Mouse (Mus musculus) forebrain, postnatal 0 days (tissue): ENCODE results near the gene Sult5a1. TPM values are rescaled to one million over a fixed set of nuclear protein-coding genes. Genes with fewer than 3 reads are reported as not detected.
A peak's percentile ranks its signal among the peaks of the same experiment; 100 is the strongest.

ENCODE experiments used
- ATAC-seq: fragments of 200-750 bp; cut with Nextera tagmentation; 2 replicates; pipeline ENCODE4 v1.8.0; 2017; ENCODE audit warnings: mild to moderate bottlenecking, moderate library complexity
- DNase-seq: peaks from one replicate; pipeline ENCODE4 v3.0.0-alpha.2; 2015
- H3K27ac ChIP-seq: fragments of 300-500 bp; sonication (generic); 2 replicates; pipeline ENCODE4 v1.5.1; 2014; ENCODE audit warnings: low read depth, mild to moderate bottlenecking, antibody characterized with exemption, low read length, moderate library complexity, mixed read lengths
- H3K27me3 ChIP-seq: fragments of 300-500 bp; sonication (generic); 2 replicates; pipeline ENCODE4 v1.6.1; 2014; ENCODE audit warnings: mild to moderate bottlenecking, low read length, mixed read lengths; ENCODE audit not compliant: insufficient read depth
- H3K36me3 ChIP-seq: fragments of 300-500 bp; sonication (generic); 2 replicates; pipeline ENCODE4 v1.6.1; 2014; ENCODE audit warnings: mild to moderate bottlenecking, moderate library complexity; ENCODE audit not compliant: insufficient read depth
- H3K4me1 ChIP-seq: fragments of 300-500 bp; sonication (generic); 2 replicates; pipeline ENCODE4 v1.6.1; 2014; ENCODE audit warnings: antibody characterized with exemption; ENCODE audit not compliant: insufficient read depth
- H3K4me2 ChIP-seq: fragments of 300-500 bp; sonication (generic); 2 replicates; pipeline ENCODE4 v1.6.1; 2014; ENCODE audit warnings: low read depth, mild to moderate bottlenecking, moderate library complexity
- H3K4me3 ChIP-seq: fragments of 300-500 bp; sonication (generic); 2 replicates; pipeline ENCODE4 v1.5.1; 2014; ENCODE audit warnings: low read depth, low read length, mixed read lengths
- H3K9ac ChIP-seq: fragments of 300-500 bp; sonication (generic); 2 replicates; pipeline ENCODE4 v1.6.1; 2014; ENCODE audit warnings: mild to moderate bottlenecking
- H3K9me3 ChIP-seq: fragments of 300-500 bp; sonication (generic); 2 replicates; pipeline ENCODE4 v1.6.1; 2016; ENCODE audit warnings: low read length
- CTCF ChIP-seq: sonication (generic); IDR thresholded peaks from 2 replicates; pipeline ENCODE4 v1.5.1; 2016; ENCODE audit warnings: antibody characterized with exemption, control low read depth, low read depth
- WGBS: fragments of 180-500 bp; shearing (Covaris S2); extraction: QIAGEN DNeasy Blood & Tissue Kit; methylation state at CpG from one replicate; pipeline ENCODE4 v1.1.7; 2014; 5-methylcytosine and 5-hydroxymethylcytosine counted together
- polyA plus RNA-seq: library from polyadenylated mRNA; unstranded; fragments of >200 nt; fragmentation: Nextera tagmentation; extraction: Ambion mirVana; gene quantifications from 2 replicates; pipeline ENCODE4 v1.2.1, GENCODE M21; 2015
- total RNA-seq: library from RNA; depleted of rRNA; stranded (reverse); fragments of >200 nt; gene quantifications from 2 replicates; pipeline ENCODE4 v1.2.3, GENCODE M21; 2014

Gene Sult5a1
- total and polyA plus RNA-seq, 2 experiments from 2014 or later = 0.71 to 0.96 TPM

DNA sequence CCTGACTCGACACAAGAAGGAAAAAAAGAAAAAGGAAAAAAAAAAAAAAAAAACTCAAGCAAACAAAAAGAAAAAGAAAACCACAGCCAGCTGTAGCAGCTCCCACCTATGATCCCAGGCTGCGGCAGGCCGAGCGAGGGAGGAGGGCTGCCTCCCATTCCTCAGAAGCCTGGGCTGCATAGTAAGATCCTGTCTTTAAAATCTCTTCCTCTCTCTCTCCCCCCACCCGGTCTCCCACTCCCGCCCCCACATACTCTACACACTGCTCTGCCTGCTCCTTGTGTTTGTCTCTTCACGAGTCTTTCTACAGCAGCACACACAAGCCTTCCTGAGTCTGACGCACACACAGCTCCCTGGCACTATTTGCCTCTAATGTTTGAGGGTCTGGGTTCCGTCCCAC, 36.1 kb downstream of the Sult5a1 start:
- Histone ChIP-seq H3K9ac (no peak overlapping the region), H3K27ac (no peak overlapping the region)
- ATAC-seq = no peak

DNA sequence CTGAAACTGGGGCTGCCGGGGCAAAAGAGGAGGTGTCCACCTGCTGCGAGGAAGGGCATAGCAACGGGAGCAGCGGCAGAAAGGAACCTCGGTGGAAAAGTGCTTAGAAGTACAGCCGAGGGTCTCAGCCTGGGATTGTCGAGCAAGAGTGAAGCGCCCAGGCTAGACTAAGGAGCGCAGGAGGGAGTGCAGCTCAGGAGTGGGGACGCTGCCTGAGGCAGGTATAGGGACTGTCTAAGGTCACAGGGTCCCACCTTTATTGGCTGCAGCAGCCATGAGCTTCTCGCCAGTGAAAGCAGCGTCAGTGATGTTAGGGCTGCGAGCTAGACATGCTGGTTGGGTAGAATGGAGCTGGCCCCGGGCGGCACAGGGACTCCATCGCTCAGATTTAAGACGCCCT, 40.4 kb downstream of the Sult5a1 start:
- peak; percentile 14; the same call in 1 of the 2 replicates for ATAC-seq

More for the DNA sequence above, 36.1 kb downstream of the Sult5a1 start:
- TF ChIP-seq CTCF = no peak
- Histone ChIP-seq H3K4me3 (no peak overlapping the region), H3K9me3 (no peaks in the 10 kb centered on the region), H3K36me3 (no peaks in the 10 kb centered on the region), H3K4me1 (0 out of 2 replicates have a peak, but pooled peaks cover 4% of the 10 kb centered on the region), H3K27me3 (peaks cover 27% of the 10 kb centered on the region), H3K4me2 (no peak overlapping the region)
- DNase-seq = no peak
- WGBS = 66% methylated on average over 9 of the region's 9 CpGs

DNA sequence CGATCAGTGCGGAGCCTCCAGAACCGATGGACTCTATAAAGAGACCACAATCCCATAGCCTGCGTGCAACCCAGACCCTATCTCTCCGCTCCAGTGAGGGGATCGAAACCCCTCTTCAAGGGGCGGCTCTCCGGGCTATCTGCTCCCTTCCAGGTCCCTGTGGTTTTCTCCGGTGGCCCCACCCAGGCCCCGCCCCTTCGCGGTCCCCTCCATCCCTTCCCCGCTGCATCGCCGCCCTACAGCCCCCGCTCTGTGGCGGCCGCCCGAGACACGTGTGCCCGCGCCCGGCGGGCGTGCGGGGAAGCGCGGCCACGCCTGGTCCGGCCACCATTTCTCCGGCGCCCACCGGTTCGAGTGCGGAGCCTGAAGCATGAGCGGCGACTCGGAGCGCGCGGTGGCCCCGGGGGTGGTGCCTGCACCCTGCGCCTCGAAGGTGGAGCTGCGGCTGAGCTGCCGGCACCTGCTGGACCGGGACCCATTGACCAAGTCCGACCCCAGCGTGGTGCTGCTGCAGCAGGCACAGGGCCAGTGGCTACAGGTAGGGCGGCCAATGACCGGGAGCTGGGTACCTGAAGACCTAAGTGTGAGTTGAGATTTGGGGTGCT, 40.9 kb downstream of the Sult5a1 start, which contains the start of gene Cpne7:
TSS of gene Cpne7 (plus strand) at position 248 of the 605 bp plus-strand sequence.
- WGBS = 1% methylated on average over 39 of the region's 51 CpGs
- H3K4me2 ChIP-seq = peak within 1 kb of the TSS; percentile 75
- DNase-seq = no peak
- 0 out of 2 replicates have a peak, but pooled peaks cover 4% of the 10 kb centered on the region for H3K4me1 ChIP-seq
- peak; percentile 63 for ATAC-seq
- H3K9ac ChIP-seq = peak within 1 kb of the TSS; percentile 55
- no peaks in the 10 kb centered on the region for H3K9me3 ChIP-seq
- H3K36me3 ChIP-seq = no peaks in the 10 kb centered on the region
- H3K4me3 ChIP-seq = peak within 1 kb of the TSS; percentile 49
- TF ChIP-seq CTCF = no peak
- H3K27me3 ChIP-seq = peaks cover 37% of the 10 kb centered on the region
- no peak within 1 kb of the TSS for H3K27ac ChIP-seq

More for the DNA sequence above, 40.4 kb downstream of the Sult5a1 start:
- peak overlapping the region; percentile 75 for H3K4me2 ChIP-seq
- no peaks in the 10 kb centered on the region for H3K9me3 ChIP-seq
- H3K27me3 ChIP-seq = peaks cover 37% of the 10 kb centered on the region
- 0 out of 2 replicates have a peak, but pooled peaks cover 4% of the 10 kb centered on the region for H3K4me1 ChIP-seq
- no peaks in the 10 kb centered on the region for H3K36me3 ChIP-seq
- peak overlapping the region; percentile 49 for H3K4me3 ChIP-seq
- no peak overlapping the region for H3K27ac ChIP-seq
- TF ChIP-seq CTCF = no peak
- WGBS = 3% methylated on average over 17 of the region's 17 CpGs
- no peak for DNase-seq
- H3K9ac ChIP-seq = peak overlapping the region; percentile 55

DNA sequence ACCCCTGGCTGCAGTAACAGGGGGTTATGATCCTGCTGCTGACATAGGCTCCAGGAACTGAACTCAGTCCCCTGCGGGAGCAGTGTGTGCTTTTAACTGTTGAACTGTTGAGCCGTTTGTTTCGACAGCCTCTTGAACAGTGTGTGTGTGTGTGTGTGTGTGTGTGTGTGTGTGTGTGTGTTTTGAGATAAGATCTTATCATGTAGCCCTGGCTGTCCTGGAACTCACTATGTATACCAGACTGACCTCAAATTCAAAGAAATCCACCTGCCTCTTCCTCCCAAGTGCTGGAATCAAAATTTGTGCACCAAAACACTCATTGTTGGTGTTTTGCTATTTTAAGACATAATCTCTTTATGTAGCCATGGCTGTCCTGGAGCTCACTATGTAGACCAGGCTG, 43.5 kb downstream of the Sult5a1 start:
- H3K4me1 ChIP-seq = 0 out of 2 replicates have a peak, but pooled peaks cover 4% of the 10 kb centered on the region
- no peak overlapping the region for H3K4me3 ChIP-seq
- WGBS = 74% methylated on average over 3 of the region's 3 CpGs
- H3K9me3 ChIP-seq = no peaks in the 10 kb centered on the region
- no peak for TF ChIP-seq CTCF
- H3K4me2 ChIP-seq = no peak overlapping the region
- DNase-seq (no peak), ATAC-seq (no peak)
- no peak overlapping the region for H3K9ac ChIP-seq
- H3K27me3 ChIP-seq = peaks cover 37% of the 10 kb centered on the region
- H3K27ac ChIP-seq = no peak overlapping the region
- no peaks in the 10 kb centered on the region for H3K36me3 ChIP-seq

DNA sequence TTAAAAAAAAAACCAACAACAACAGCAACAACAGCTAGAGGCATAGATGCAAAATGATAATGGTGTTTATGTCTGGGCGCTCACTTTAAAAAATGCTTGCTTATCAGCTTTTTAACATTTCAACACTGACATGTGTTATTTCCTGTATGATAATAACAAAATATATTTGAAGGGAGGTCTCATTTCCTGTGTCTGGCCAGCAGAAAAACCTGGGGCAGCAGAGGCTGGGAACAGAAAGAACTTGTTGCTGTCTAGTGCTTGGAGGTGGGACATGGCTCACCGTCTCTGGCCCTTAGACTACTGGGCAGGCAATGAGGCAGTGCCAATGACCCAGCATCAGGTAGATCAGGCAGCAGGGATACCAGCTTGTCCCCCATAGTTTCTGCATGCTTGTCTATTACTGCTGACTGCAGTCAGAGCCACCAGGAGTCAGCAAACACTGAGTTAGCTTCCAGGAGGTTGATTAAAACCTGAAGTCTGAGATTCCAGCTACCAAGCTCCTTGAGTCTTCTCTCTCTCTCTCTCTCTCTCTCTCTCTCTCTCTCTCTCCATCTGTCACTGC, 44.1 kb downstream of the Sult5a1 start:
- WGBS = 69% methylated on average over 2 of the region's 2 CpGs
- Histone ChIP-seq H3K36me3 (no peaks in the 10 kb centered on the region), H3K9ac (no peak overlapping the region), H3K9me3 (no peaks in the 10 kb centered on the region), H3K4me1 (0 out of 2 replicates have a peak, but pooled peaks cover 4% of the 10 kb centered on the region), H3K4me3 (no peak overlapping the region), H3K4me2 (no peak overlapping the region), H3K27ac (no peak overlapping the region), H3K27me3 (peaks cover 31% of the 10 kb centered on the region)
- TF ChIP-seq CTCF = peak; percentile 54
- ATAC-seq (no peak), DNase-seq (no peak)

DNA sequence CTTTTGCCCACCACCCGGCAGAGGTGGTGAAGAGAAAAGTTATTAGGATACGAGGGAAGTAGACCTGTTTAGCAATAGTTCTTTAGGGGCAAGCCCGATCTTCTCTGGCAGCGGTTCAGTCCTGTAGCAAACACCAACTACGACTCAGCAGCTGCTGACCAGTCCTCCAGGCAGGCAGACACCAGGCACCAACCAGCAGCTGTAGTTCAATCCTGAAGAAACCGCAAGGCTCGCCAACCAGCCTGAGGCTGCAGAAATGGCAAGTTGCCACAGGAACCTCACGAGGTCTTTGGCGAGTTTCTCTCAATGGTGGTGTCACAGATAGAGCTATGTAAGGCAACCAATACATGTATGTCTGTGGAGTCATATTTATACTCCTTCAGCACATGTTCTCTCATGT, 45.2 kb downstream of the Sult5a1 start:
- H3K9ac ChIP-seq = no peak overlapping the region
- no peak for TF ChIP-seq CTCF
- H3K9me3 ChIP-seq = no peaks in the 10 kb centered on the region
- no peak overlapping the region for H3K4me3 ChIP-seq
- ATAC-seq (no peak), DNase-seq (no peak)
- 76% methylated on average over 9 of the region's 9 CpGs for WGBS
- H3K4me1 ChIP-seq = 0 out of 2 replicates have a peak, but pooled peaks cover 4% of the 10 kb centered on the region
- H3K27me3 ChIP-seq = peaks cover 20% of the 10 kb centered on the region; the same call in 1 of the 2 replicates
- H3K36me3 ChIP-seq = no peaks in the 10 kb centered on the region
- no peak overlapping the region for H3K4me2 ChIP-seq
- H3K27ac ChIP-seq = no peak overlapping the region

DNA sequence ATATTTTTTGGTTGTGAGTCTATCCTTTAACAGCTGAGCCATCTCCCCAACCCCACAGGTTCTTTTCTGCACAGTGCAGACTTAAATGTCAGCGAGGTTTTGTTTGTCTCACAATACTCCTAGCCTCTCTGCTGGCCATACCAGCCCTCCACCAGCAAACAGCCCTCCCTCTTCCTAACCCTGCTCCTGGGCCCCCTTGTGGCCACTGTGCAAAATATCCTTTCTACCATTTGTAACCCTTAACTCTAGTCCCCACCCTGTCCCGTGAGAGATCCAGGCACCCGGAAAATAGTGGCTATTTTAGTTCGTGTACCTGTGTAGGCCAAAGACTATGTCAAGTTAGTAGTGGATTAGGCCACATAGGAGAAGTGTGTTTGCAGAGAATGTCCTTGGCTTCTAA, 47.5 kb downstream of the Sult5a1 start:
- WGBS = 17% methylated on average over 4 of the region's 4 CpGs
- no peaks in the 10 kb centered on the region for H3K4me1 ChIP-seq
- H3K9ac ChIP-seq = no peak overlapping the region
- no peak overlapping the region for H3K4me3 ChIP-seq
- no peak overlapping the region for H3K4me2 ChIP-seq
- peak; percentile 71 for TF ChIP-seq CTCF
- DNase-seq (no peak), ATAC-seq (peak; percentile 75)
- no peaks in the 10 kb centered on the region for H3K36me3 ChIP-seq
- no peak overlapping the region for H3K27ac ChIP-seq
- H3K9me3 ChIP-seq = no peaks in the 10 kb centered on the region
- 0 out of 2 replicates have a peak, but pooled peaks cover 1% of the 10 kb centered on the region for H3K27me3 ChIP-seq
